Mouse (Mus musculus): ENCODE measurements at regions not wholly inside any gene's neighbourhood (a gene's known extent, or its start where the extent isn't known, plus 50 kb on each side); places are given as distances from the start of the nearest gene placed in this dataset.

GRCm38 (mm10) chr16:86060087-86060486 lies 158.5 kb upstream of the Adamts5 start:
- TF ChIP-seq EP300 (IDR thresholded peaks at IDR 0.05; ENCODE audit: low read depth) (no peak), CTCF (IDR thresholded peaks at IDR 0.05; ENCODE audit: low read depth) (no peak)
- Histone ChIP-seq H3K9me3 (ENCODE audit: low read length) (no peaks in the 10 kb centered on the region), H3K27ac (ENCODE audit: low read depth) (no peak overlapping the region), H3K4me2 (ENCODE audit: low read depth, low read length) (no peak overlapping the region), H3K27me3 (ENCODE audit: insufficient read depth, low read length) (no peaks in the 10 kb centered on the region), H3K36me3 (replicated peaks; ENCODE audit: insufficient read depth, low read length) (no peaks in the 10 kb centered on the region), H3K4me1 (ENCODE audit: insufficient read depth) (no peaks in the 10 kb centered on the region), H3K9ac (replicated peaks) (no peak overlapping the region), H3K4me3 (ENCODE audit: low read depth, low read length) (no peak overlapping the region)
- WGBS (ENCODE audit: insufficient replicate concordance): 66% methylated on average over 5 of the region's 5 CpGs
- ATAC-seq: no peak
- DNase-seq: no peak

GRCm38 (mm10) chr16:86044695-86045094 lies 143.1 kb upstream of the Adamts5 start:
- no peaks in the 10 kb centered on the region for H3K36me3 ChIP-seq (replicated peaks; ENCODE audit: insufficient read depth, low read length)
- 74% methylated on average over 2 of the region's 2 CpGs for WGBS (ENCODE audit: insufficient replicate concordance)
- no peaks in the 10 kb centered on the region for H3K9me3 ChIP-seq (ENCODE audit: low read length)
- H3K4me2 ChIP-seq (ENCODE audit: low read depth, low read length): no peak overlapping the region
- no peaks in the 10 kb centered on the region for H3K4me1 ChIP-seq (ENCODE audit: insufficient read depth)
- H3K4me3 ChIP-seq (ENCODE audit: low read depth, low read length): no peak overlapping the region
- no peak for ATAC-seq
- DNase-seq: no peak
- no peaks in the 10 kb centered on the region for H3K27me3 ChIP-seq (ENCODE audit: insufficient read depth, low read length)
- no peak overlapping the region for H3K9ac ChIP-seq (replicated peaks)
- H3K27ac ChIP-seq (ENCODE audit: low read depth): no peak overlapping the region
- TF ChIP-seq CTCF (IDR thresholded peaks at IDR 0.05; ENCODE audit: low read depth): no peak
- no peak for TF ChIP-seq EP300 (IDR thresholded peaks at IDR 0.05; ENCODE audit: low read depth)

- H3K4me3 ChIP-seq (ENCODE audit: low read depth, low read length): no peak overlapping the region
- no peaks in the 10 kb centered on the region for H3K27me3 ChIP-seq (ENCODE audit: insufficient read depth, low read length)
- H3K9ac ChIP-seq (replicated peaks): no peak overlapping the region
- H3K9me3 ChIP-seq (ENCODE audit: low read length): no peaks in the 10 kb centered on the region
- H3K4me2 ChIP-seq (ENCODE audit: low read depth, low read length): no peak overlapping the region
- H3K36me3 ChIP-seq (replicated peaks; ENCODE audit: insufficient read depth, low read length): no peaks in the 10 kb centered on the region
- TF ChIP-seq EP300 (IDR thresholded peaks at IDR 0.05; ENCODE audit: low read depth) (no peak), CTCF (IDR thresholded peaks at IDR 0.05; ENCODE audit: low read depth) (no peak)
- 81% methylated on average over 9 of the region's 9 CpGs for WGBS (ENCODE audit: insufficient replicate concordance)
- no peak for DNase-seq
- no peak overlapping the region for H3K27ac ChIP-seq (ENCODE audit: low read depth)
- no peaks in the 10 kb centered on the region for H3K4me1 ChIP-seq (ENCODE audit: insufficient read depth)
- no peak for ATAC-seq
These were observed 133.1 kb upstream of the Adamts5 start for GRCm38 (mm10) chr16:86034772-86035171.

- ATAC-seq (no peak), DNase-seq (no peak)
- H3K9me3 ChIP-seq (ENCODE audit: low read length): no peaks in the 10 kb centered on the region
- H3K4me2 ChIP-seq (ENCODE audit: low read depth, low read length): no peak overlapping the region
- H3K9ac ChIP-seq (replicated peaks): no peak overlapping the region
- WGBS (ENCODE audit: insufficient replicate concordance): 68% methylated on average over 2 of the region's 2 CpGs
- no peaks in the 10 kb centered on the region for H3K4me1 ChIP-seq (ENCODE audit: insufficient read depth)
- no peak overlapping the region for H3K27ac ChIP-seq (ENCODE audit: low read depth)
- no peaks in the 10 kb centered on the region for H3K36me3 ChIP-seq (replicated peaks; ENCODE audit: insufficient read depth, low read length)
- TF ChIP-seq EP300 (IDR thresholded peaks at IDR 0.05; ENCODE audit: low read depth) (no peak), CTCF (IDR thresholded peaks at IDR 0.05; ENCODE audit: low read depth) (no peak)
- no peak overlapping the region for H3K4me3 ChIP-seq (ENCODE audit: low read depth, low read length)
- H3K27me3 ChIP-seq (ENCODE audit: insufficient read depth, low read length): no peaks in the 10 kb centered on the region
These were observed 126.1 kb upstream of the Adamts5 start for GRCm38 (mm10) chr16:86027700-86028099.

- ATAC-seq (no peak), DNase-seq (no peak)
- Histone ChIP-seq H3K4me2 (ENCODE audit: low read depth, low read length) (no peak overlapping the region), H3K4me1 (ENCODE audit: insufficient read depth) (no peaks in the 10 kb centered on the region), H3K4me3 (ENCODE audit: low read depth, low read length) (no peak overlapping the region), H3K9ac (replicated peaks) (no peak overlapping the region), H3K27ac (ENCODE audit: low read depth) (no peak overlapping the region), H3K27me3 (ENCODE audit: insufficient read depth, low read length) (no peaks in the 10 kb centered on the region), H3K36me3 (replicated peaks; ENCODE audit: insufficient read depth, low read length) (no peaks in the 10 kb centered on the region), H3K9me3 (ENCODE audit: low read length) (no peaks in the 10 kb centered on the region)
- TF ChIP-seq CTCF (IDR thresholded peaks at IDR 0.05; ENCODE audit: low read depth) (no peak), EP300 (IDR thresholded peaks at IDR 0.05; ENCODE audit: low read depth) (no peak)
- WGBS (ENCODE audit: insufficient replicate concordance): 71% methylated on average over 1 of the region's 1 CpGs
These were observed 113.7 kb upstream of the Adamts5 start for GRCm38 (mm10) chr16:86015336-86015735.

- TF ChIP-seq CTCF (IDR thresholded peaks at IDR 0.05; ENCODE audit: low read depth) (no peak), EP300 (IDR thresholded peaks at IDR 0.05; ENCODE audit: low read depth) (no peak)
- H3K4me2 ChIP-seq (ENCODE audit: low read depth, low read length): no peak overlapping the region
- H3K4me3 ChIP-seq (ENCODE audit: low read depth, low read length): no peak overlapping the region
- ATAC-seq: no peak
- DNase-seq: no peak
- no peaks in the 10 kb centered on the region for H3K4me1 ChIP-seq (ENCODE audit: insufficient read depth)
- H3K9ac ChIP-seq (replicated peaks): no peak overlapping the region
- H3K9me3 ChIP-seq (ENCODE audit: low read length): no peaks in the 10 kb centered on the region
- H3K27ac ChIP-seq (ENCODE audit: low read depth): no peak overlapping the region
- 70% methylated on average over 5 of the region's 5 CpGs for WGBS (ENCODE audit: insufficient replicate concordance)
- H3K36me3 ChIP-seq (replicated peaks; ENCODE audit: insufficient read depth, low read length): no peaks in the 10 kb centered on the region
- no peaks in the 10 kb centered on the region for H3K27me3 ChIP-seq (ENCODE audit: insufficient read depth, low read length)
These were observed 109.4 kb upstream of the Adamts5 start for GRCm38 (mm10) chr16:86011051-86011450.

Measured in liver, postnatal 0 days (tissue).